Mouse (Mus musculus) spleen, adult 12 weeks (tissue): ENCODE data around the gene Atl3.

Experiments used
- DNase-seq: peaks from one replicate; pipeline ENCODE4 v3.0.0; 2022; ENCODE audit warnings: low spot score

Gene Atl3

GRCm38 (mm10) chr19:7500701-7501100 is 6.9 kb downstream of the Atl3 start:
- DNase-seq, result no peak

GRCm38 (mm10) chr19:7502432-7502831 is 8.6 kb downstream of the Atl3 start:
- DNase-seq, result no peak

- no peak for DNase-seq
Measured at GRCm38 (mm10) chr19:7506321-7506720, 12.5 kb downstream of the Atl3 start.

GRCm38 (mm10) chr19:7508026-7508425 is 14.2 kb downstream of the Atl3 start:
- DNase-seq, result no peak

- no peak for DNase-seq
Measured at GRCm38 (mm10) chr19:7516437-7516836, 22.6 kb downstream of the Atl3 start.

- DNase-seq, result no peak
Measured at GRCm38 (mm10) chr19:7521619-7522018, 27.8 kb downstream of the Atl3 start.

GRCm38 (mm10) chr19:7522856-7523255 is 29.0 kb downstream of the Atl3 start:
- no peak for DNase-seq

GRCm38 (mm10) chr19:7523292-7523691 is 29.5 kb downstream of the Atl3 start:
- DNase-seq, result no peak

GRCm38 (mm10) chr19:7523781-7524180 is 29.9 kb downstream of the Atl3 start:
- DNase-seq, result no peak

- DNase-seq, result no peak
Measured at GRCm38 (mm10) chr19:7524879-7525278, 31.0 kb downstream of the Atl3 start.

GRCm38 (mm10) chr19:7528639-7529428 is 35.0 kb downstream of the Atl3 start:
- peak; percentile 52 for DNase-seq

- DNase-seq, result no peak
Measured at GRCm38 (mm10) chr19:7531906-7532305, 38.1 kb downstream of the Atl3 start.

- no peak for DNase-seq
Measured at GRCm38 (mm10) chr19:7533891-7534290, 40.1 kb downstream of the Atl3 start.

- no peak for DNase-seq
Measured at GRCm38 (mm10) chr19:7548924-7549323, 55.1 kb downstream of the Atl3 start.

- peak; percentile 38 for DNase-seq
Measured at GRCm38 (mm10) chr19:7551550-7552300, 57.9 kb downstream of the Atl3 start.

GRCm38 (mm10) chr19:7552301-7552673 is 58.4 kb downstream of the Atl3 start:
- peak; percentile 27 for DNase-seq

GRCm38 (mm10) chr19:7553441-7553840 is 59.6 kb downstream of the Atl3 start:
- DNase-seq, result peak; percentile 37

- no peak for DNase-seq
Measured at GRCm38 (mm10) chr19:7554881-7555280, 61.0 kb downstream of the Atl3 start.

- no peak for DNase-seq
Measured at GRCm38 (mm10) chr19:7556641-7557040, 62.8 kb downstream of the Atl3 start.

- peak; percentile 74 for DNase-seq
Measured at GRCm38 (mm10) chr19:7557328-7557822, 63.5 kb downstream of the Atl3 start, which contains the start of gene Pla2g16. Pla2g16 (plus strand) TSS chr19:7557459.

- peak; percentile 22 for DNase-seq
Measured at GRCm38 (mm10) chr19:7557844-7558243, 64.0 kb downstream of the Atl3 start.

GRCm38 (mm10) chr19:7558675-7559074 is 64.8 kb downstream of the Atl3 start:
- DNase-seq, result no peak

- no peak for DNase-seq
Measured at GRCm38 (mm10) chr19:7559986-7560385, 66.1 kb downstream of the Atl3 start.
